Mouse (Mus musculus): Measurements from ENCODE around the gene 9230102O04Rik. TPM values are rescaled to one million over a fixed set of nuclear protein-coding genes. Genes with fewer than 3 reads are reported as not detected.

9230102O04Rik gene
- polyA plus RNA-seq, 1 experiment from 2014 or later, result not detected

- H3K36me3 ChIP-seq, result no peaks in the 10 kb centered on the region
- no peak overlapping the region for H3K27ac ChIP-seq (replicated peaks)
- no peak overlapping the region for H3K9ac ChIP-seq
- H3K4me3 ChIP-seq, result peak overlapping the region; percentile 64
- peaks cover 53% of the 10 kb centered on the region for H3K4me1 ChIP-seq
- peaks cover 99% of the 10 kb centered on the region for H3K27me3 ChIP-seq (replicated peaks)
- ATAC-seq (ENCODE audit: extremely low read depth, insufficient number of reproducible peaks, low FRiP score, low TSS enrichment), result no peak
- 11% methylated on average over 15 of the region's 15 CpGs for WGBS
- no peaks in the 10 kb centered on the region for H3K9me3 ChIP-seq
- H3K4me2 ChIP-seq, result peak overlapping the region; percentile 97
Observed at GRCm38 (mm10) chr2:9884533-9885216, 4.7 kb downstream of the 9230102O04Rik start.

GRCm38 (mm10) chr2:9883803-9884532 is 5.4 kb downstream of the 9230102O04Rik start:
- peak overlapping the region; percentile 64 for H3K4me3 ChIP-seq
- peak overlapping the region; percentile 57; the same call in 1 of the 2 replicates for H3K9ac ChIP-seq
- no peaks in the 10 kb centered on the region for H3K36me3 ChIP-seq
- H3K27ac ChIP-seq (replicated peaks), result no peak overlapping the region
- no peaks in the 10 kb centered on the region for H3K9me3 ChIP-seq
- peaks cover 46% of the 10 kb centered on the region for H3K4me1 ChIP-seq
- no peak for ATAC-seq (ENCODE audit: extremely low read depth, insufficient number of reproducible peaks, low FRiP score, low TSS enrichment)
- peak overlapping the region; percentile 97 for H3K4me2 ChIP-seq
- 1% methylated on average over 27 of the region's 27 CpGs for WGBS
- H3K27me3 ChIP-seq (replicated peaks), result peaks cover 93% of the 10 kb centered on the region

DNA sequence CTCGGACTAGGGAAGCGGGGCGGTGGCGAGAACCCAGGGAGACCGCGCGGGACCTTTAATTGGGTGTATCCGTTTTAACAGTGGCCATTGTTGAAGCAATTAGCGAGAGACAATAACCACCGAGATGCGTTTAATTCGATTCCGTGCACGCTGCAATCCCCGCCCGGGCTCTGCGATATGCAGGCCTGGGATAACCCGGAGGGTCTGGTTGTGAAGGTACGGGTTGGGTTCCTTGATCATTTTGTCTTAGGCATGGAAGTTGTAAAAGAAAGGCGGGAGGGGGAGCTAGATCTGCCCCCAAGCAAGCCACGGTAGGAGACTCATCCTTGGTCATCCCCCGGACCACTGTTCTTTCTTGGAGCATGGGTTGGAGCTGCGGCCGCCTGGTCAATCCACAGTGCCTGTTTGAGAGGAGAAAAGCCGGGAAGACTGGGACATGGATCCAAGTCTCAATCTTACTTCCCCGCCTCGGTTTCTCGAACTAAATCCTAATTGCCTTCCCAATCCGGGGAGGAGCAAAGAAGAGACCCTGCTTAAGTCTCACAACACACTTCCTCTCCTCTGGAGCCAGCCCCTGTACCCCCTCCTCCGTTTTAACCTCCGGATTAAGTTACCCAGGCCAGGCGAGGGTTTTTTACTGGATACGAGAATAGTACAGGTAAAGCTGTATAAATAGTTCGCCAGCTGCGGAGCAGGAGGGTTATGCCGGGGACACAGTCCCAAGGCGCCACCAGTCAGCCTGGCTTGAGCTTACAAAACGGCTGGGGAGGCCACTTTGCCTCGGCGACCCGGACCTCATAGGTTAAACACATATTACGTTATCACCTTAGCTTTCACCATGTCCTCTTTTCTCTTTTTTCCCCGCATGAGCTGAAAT is 6.2 kb downstream of the 9230102O04Rik start:
- 2% methylated on average over 43 of the region's 43 CpGs for WGBS
- peak overlapping the region; percentile 57 for H3K9ac ChIP-seq

DNA sequence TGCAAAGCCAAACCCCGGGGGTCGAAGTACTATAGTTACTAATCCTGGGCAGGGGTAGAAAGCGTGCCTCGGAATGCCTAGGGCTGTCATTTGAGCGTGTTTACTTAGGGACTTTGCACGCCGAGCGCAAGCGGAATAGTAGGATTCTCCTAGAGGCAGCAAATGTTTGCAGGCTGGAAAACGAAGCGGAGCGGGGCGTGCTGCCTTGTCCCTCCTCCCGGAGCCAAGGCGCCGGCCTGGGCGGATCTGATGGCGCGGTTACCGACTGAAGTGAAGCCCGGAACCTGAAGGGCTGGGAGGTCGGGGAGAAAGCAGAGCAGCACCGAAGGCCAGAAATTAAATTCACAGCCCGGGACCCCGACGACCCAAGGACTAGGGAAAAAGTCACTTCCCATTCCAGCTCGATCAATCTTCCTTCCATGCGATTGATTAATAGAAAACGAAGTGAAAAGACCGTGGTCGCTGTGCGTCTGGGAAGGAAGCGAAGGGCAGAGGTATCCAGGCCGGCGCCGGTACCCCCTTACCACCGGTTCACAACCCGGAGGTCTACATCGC is 6.9 kb downstream of the 9230102O04Rik start:
- Histone ChIP-seq H3K4me3 (peak overlapping the region; percentile 64), H3K9me3 (no peaks in the 10 kb centered on the region), H3K9ac (peak overlapping the region; percentile 57), H3K27me3 (replicated peaks) (peaks cover 88% of the 10 kb centered on the region), H3K36me3 (no peaks in the 10 kb centered on the region), H3K4me1 (peaks cover 51% of the 10 kb centered on the region), H3K27ac (replicated peaks) (no peak overlapping the region), H3K4me2 (peak overlapping the region; percentile 97)
- under 1% methylated on average over 39 of the region's 39 CpGs for WGBS
- no peak for ATAC-seq (ENCODE audit: extremely low read depth, insufficient number of reproducible peaks, low FRiP score, low TSS enrichment)

More for the DNA sequence above, 6.2 kb downstream of the 9230102O04Rik start:
- ATAC-seq (ENCODE audit: extremely low read depth, insufficient number of reproducible peaks, low FRiP score, low TSS enrichment), result no peak
- H3K27ac ChIP-seq (replicated peaks), result no peak overlapping the region
- H3K4me3 ChIP-seq, result peak overlapping the region; percentile 64
- peaks cover 90% of the 10 kb centered on the region for H3K27me3 ChIP-seq (replicated peaks)
- no peaks in the 10 kb centered on the region for H3K36me3 ChIP-seq
- no peaks in the 10 kb centered on the region for H3K9me3 ChIP-seq
- peaks cover 45% of the 10 kb centered on the region for H3K4me1 ChIP-seq
- peak overlapping the region; percentile 97 for H3K4me2 ChIP-seq

- WGBS, result 1% methylated on average over 12 of the region's 13 CpGs
- Histone ChIP-seq H3K4me2 (peak overlapping the region; percentile 97), H3K27me3 (replicated peaks) (peaks cover 88% of the 10 kb centered on the region), H3K9me3 (no peaks in the 10 kb centered on the region), H3K4me3 (peak overlapping the region; percentile 64), H3K27ac (replicated peaks) (peak overlapping the region; percentile 50), H3K9ac (peak overlapping the region; percentile 74), H3K36me3 (no peaks in the 10 kb centered on the region), H3K4me1 (peaks cover 55% of the 10 kb centered on the region)
- no peak for ATAC-seq (ENCODE audit: extremely low read depth, insufficient number of reproducible peaks, low FRiP score, low TSS enrichment)
Observed at GRCm38 (mm10) chr2:9881611-9882023, 7.7 kb downstream of the 9230102O04Rik start.

DNA sequence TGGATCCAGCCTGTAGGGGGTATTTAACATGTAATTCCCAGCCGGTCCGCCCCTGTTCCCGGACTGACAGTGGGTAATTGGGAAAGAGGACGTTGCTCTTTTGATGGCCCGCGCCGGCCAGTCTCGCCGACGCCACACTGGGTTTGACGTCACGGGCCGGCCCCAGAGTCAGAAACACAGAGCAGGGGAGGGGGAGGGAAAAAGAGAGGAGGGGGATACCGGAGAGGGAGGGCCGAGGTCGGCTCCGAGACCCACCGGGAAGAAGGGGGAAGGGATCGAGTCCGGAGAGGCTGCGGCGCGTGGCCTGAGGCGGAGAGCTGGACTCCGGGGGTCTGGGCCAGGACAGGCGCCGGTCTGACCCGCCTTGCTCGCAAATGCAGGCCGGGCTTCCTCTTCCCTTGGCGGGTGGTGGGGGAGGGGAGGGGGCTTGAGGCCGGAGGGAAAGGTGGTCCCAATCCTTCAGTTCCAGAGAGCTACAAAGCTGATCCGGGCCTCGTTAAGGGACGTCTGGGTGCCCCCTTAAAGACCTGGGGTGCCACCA is 8.2 kb downstream of the 9230102O04Rik start, which contains the start of gene 4930412O13Rik:
4930412O13Rik (plus strand) TSS at position 202 of the 541 bp plus-strand sequence.
- WGBS, result 1% methylated on average over 34 of the region's 35 CpGs
- Histone ChIP-seq H3K4me2 (peak within 1 kb of the TSS; percentile 97), H3K4me3 (peak within 1 kb of the TSS; percentile 64), H3K9ac (peak within 1 kb of the TSS; percentile 74), H3K9me3 (no peaks in the 10 kb centered on the region), H3K27ac (replicated peaks) (peak within 1 kb of the TSS; percentile 50), H3K4me1 (peaks cover 55% of the 10 kb centered on the region), H3K36me3 (no peaks in the 10 kb centered on the region), H3K27me3 (replicated peaks) (peaks cover 88% of the 10 kb centered on the region)
- no peak for ATAC-seq (ENCODE audit: extremely low read depth, insufficient number of reproducible peaks, low FRiP score, low TSS enrichment)

- Histone ChIP-seq H3K9me3 (no peaks in the 10 kb centered on the region), H3K27ac (replicated peaks) (no peak overlapping the region), H3K4me2 (peak overlapping the region; percentile 97), H3K4me3 (peak overlapping the region; percentile 64), H3K4me1 (peaks cover 56% of the 10 kb centered on the region), H3K27me3 (replicated peaks) (peaks cover 88% of the 10 kb centered on the region), H3K36me3 (no peaks in the 10 kb centered on the region), H3K9ac (0 out of 2 replicates have a peak overlapping the region, but pooled peaks have one; percentile 10)
- WGBS, result 7% methylated on average over 11 of the region's 11 CpGs
- no peak for ATAC-seq (ENCODE audit: extremely low read depth, insufficient number of reproducible peaks, low FRiP score, low TSS enrichment)
Observed at GRCm38 (mm10) chr2:9880271-9880670, 9.1 kb downstream of the 9230102O04Rik start.

DNA sequence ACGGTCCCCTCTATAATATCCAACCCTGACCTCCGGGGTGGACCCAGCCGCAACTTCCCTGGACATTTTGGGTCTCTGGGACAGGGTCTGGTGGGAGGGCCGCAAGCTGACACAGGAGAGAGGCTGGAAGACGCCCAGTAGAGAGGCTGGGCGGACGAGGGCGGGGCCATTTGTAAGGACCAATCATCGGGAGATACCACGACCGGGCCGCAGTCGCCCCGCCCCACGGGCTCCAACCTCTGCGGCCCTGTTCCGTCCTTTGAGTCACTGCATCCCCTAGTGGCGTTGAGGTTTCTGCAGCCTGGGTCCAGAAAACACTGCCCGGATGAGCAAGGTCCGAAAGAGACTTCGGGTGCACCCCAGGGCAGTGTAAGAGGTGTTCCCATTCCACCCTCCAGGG is 9.8 kb downstream of the 9230102O04Rik start:
- H3K9ac ChIP-seq, result peak overlapping the region; percentile 80
- H3K4me2 ChIP-seq, result peak overlapping the region; percentile 97
- peaks cover 88% of the 10 kb centered on the region for H3K27me3 ChIP-seq (replicated peaks)
- H3K9me3 ChIP-seq, result no peaks in the 10 kb centered on the region
- under 1% methylated on average over 21 of the region's 21 CpGs for WGBS
- H3K36me3 ChIP-seq, result no peaks in the 10 kb centered on the region
- peak; percentile 90 for ATAC-seq (ENCODE audit: extremely low read depth, insufficient number of reproducible peaks, low FRiP score, low TSS enrichment)
- H3K27ac ChIP-seq (replicated peaks), result peak overlapping the region; percentile 78; the same call in 1 of the 2 replicates
- peak overlapping the region; percentile 64 for H3K4me3 ChIP-seq
- peaks cover 64% of the 10 kb centered on the region for H3K4me1 ChIP-seq

DNA sequence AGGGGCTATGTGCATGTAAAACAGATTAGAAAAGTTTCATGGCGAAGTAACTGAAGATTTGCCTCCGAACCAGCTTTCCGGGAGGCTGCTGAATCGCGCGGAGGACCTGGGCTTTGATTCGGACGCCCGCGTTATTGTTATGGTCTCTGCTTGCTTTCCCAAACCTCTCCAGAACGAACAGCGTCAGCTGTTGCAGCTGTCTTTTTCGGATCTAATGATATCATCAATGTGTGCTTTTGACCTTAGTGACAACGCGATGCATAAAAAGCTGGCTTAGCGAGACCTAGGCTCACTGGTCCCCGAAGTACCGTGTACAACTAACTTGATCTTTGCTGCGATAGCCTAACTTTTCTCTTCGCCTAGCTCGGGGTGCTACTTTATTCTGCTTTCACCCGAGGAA is 10.2 kb downstream of the 9230102O04Rik start:
- peaks cover 64% of the 10 kb centered on the region for H3K4me1 ChIP-seq
- no peak for ATAC-seq (ENCODE audit: extremely low read depth, insufficient number of reproducible peaks, low FRiP score, low TSS enrichment)
- no peaks in the 10 kb centered on the region for H3K36me3 ChIP-seq
- no peaks in the 10 kb centered on the region for H3K9me3 ChIP-seq
- H3K9ac ChIP-seq, result peak overlapping the region; percentile 80
- 1% methylated on average over 22 of the region's 22 CpGs for WGBS
- peak overlapping the region; percentile 78 for H3K27ac ChIP-seq (replicated peaks)
- H3K4me2 ChIP-seq, result peak overlapping the region; percentile 97
- H3K27me3 ChIP-seq (replicated peaks), result peaks cover 88% of the 10 kb centered on the region
- peak overlapping the region; percentile 64 for H3K4me3 ChIP-seq

- peaks cover 60% of the 10 kb centered on the region for H3K4me1 ChIP-seq
Observed at GRCm38 (mm10) chr2:9878564-9879081, 10.7 kb downstream of the 9230102O04Rik start.

More at GRCm38 (mm10) chr2:9878564-9879081, 10.7 kb downstream of the 9230102O04Rik start:
- H3K36me3 ChIP-seq, result no peaks in the 10 kb centered on the region
- H3K9me3 ChIP-seq, result no peaks in the 10 kb centered on the region
- peak; percentile 32; the same call in 1 of the 2 replicates for ATAC-seq (ENCODE audit: extremely low read depth, insufficient number of reproducible peaks, low FRiP score, low TSS enrichment)
- H3K27ac ChIP-seq (replicated peaks), result peak overlapping the region; percentile 78
- H3K4me2 ChIP-seq, result peak overlapping the region; percentile 97
- peak overlapping the region; percentile 64 for H3K4me3 ChIP-seq
- H3K9ac ChIP-seq, result peak overlapping the region; percentile 80
- H3K27me3 ChIP-seq (replicated peaks), result peaks cover 88% of the 10 kb centered on the region
- under 1% methylated on average over 29 of the region's 33 CpGs for WGBS
